Mouse (Mus musculus) T-helper 1 cell (primary cell): ENCODE data around the gene Limd1.

Experiments
- in situ Hi-C: fragments of 300-600 bp; cut with MboI, MseI; formaldehyde crosslinking; loops from one replicate; pipeline ENCODE4 v1.15.1; 2025; ENCODE audit warnings: high pct_unique_total_duplicates

Gene Limd1

DNA sequence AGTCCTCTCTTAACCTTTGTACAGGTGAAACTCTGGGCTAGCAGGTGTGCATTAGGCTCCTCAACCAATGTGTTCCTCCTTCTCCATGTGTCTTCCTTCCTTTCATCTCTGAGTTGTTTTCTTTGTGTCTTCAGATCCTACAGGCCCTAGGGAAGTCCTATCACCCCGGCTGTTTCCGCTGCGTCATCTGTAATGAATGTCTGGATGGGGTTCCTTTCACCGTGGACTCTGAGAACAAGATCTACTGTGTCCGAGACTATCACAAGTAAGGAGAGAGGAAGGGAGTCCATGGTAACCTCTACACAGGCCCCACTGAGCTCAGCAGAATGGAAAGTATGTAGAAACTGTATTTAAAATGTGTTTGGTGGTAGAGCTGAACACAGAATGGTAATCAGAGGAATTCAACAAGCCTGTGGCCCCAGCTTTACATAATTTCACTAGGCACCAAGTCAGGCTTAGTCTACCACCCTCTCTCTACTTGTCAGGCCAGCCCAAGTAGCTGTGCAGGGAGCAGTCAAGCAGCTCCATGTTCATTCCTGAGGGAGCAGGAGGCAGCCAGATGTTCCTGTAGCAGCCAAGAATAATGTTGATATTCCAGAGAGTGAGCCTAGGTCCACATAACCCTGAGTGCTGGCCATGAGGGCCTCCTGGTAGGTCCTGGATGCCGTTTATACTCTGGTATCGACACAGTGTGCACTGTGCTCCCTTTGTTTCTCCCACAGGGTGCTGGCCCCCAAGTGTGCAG is 38.3 kb downstream of the Limd1 start:
- in situ Hi-C loops = no loop called here

DNA sequence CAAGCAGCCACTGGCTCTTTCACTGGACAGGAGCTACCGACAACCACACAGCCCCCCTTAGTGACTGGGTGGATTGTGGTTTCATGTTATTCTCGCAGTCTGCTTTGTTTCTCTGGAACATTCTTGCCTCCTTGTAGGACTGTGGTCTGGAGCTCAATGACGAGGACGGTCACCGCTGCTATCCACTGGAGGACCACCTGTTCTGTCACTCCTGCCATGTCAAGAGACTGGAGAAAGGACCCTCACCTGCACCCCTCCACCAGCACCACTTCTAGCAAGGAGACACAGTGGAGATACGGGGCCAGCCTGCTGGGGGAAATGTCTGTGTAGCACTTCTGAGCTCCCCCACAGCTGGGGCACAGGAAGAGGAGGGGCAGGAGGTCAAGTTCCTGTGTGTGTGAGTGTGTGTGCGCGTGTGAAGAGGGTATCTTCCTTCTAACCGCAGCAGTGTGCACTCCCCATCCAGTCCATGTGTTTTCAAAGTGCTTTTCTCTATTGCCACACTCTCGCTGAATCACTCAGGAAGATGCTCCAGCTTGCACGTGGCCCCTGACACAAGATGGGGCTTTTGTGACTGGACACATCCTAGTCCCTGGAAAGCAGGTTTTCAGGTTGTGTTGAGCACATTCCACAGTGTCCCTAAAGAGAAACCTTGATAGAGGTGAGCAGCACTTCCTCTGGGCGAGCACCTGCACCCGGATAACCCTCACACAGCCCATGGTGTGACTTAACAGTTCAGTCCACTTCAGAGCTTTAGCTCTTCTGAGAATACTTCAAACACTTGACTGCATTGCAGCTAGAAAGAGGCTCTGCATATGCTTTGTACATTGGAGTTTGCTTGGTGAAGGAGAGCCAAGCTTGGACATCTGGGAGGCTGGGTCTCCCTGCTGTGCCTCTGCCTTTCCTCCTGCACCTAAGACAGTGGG is 40.7 kb downstream of the Limd1 start:
- in situ Hi-C loops = no loop called here

DNA sequence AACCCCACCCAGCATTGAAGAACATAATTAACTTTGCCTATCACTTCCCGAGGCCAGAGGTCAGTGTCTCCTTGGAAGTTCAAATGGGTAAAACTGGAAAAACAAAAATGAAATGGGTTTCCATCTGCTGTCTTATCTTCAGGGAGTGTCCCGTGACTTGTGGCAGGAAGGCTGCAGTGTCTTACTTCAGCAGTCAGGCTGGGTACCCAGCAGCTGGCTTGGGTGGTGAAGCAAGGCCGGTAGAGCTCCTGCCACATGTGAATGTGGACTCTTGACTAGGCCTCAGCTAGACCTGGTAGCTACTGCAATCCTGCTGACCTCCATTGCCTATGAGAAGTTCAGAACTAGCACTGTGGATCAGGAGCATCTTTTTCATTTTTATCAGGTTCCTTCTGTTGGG is 42.2 kb downstream of the Limd1 start:
- in situ Hi-C loops = loop anchor here (5.0 to 10.0 kb wide), 2 partner anchors 68 to 276 kb away; no protein-coding TSS in a partner anchor

DNA sequence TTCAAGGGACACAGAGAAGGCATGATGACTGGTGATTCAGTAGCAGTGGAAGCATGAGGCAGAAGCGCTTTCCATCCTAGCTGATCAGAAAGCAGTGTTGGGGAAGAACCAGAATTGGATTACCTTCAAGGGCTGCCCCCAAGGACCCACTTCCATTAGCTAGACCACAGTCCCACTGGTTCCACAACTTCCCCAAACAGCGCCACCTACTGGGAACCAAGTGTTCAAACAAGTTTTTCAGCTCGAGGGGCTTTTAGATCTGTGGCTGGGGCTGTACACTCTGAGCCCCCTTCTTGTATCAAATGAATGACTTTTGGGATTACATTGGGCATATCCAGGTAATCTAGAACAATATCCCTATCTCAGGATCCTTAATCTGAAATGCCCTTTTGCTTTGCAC is 45.2 kb downstream of the Limd1 start:
- in situ Hi-C loops = loop anchor here (5.0 to 10.0 kb wide), 2 partner anchors 71 to 279 kb away; no protein-coding TSS in a partner anchor

DNA sequence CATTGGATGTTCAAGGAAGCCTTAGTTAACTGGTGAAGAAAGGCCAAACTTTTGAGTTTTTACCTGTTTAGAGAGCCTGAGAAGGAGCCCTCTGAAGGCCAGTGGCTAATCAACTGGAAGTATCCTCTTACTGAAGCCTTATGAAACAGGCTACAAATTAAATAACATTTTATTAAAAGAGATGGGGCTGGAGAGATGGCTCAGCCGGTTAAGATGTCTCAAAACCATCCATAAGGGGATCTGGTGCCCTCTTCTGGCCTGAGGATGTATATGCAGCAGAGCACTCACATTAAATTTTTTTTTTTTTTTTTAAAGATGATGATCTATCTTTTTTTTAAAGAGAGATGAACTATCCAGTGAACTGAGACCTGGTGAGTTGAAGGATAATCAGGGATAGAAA is 46.6 kb downstream of the Limd1 start:
- in situ Hi-C loops = loop anchor here (10.0 kb wide), 1 partner anchor 280 kb away; no protein-coding TSS in a partner anchor

DNA sequence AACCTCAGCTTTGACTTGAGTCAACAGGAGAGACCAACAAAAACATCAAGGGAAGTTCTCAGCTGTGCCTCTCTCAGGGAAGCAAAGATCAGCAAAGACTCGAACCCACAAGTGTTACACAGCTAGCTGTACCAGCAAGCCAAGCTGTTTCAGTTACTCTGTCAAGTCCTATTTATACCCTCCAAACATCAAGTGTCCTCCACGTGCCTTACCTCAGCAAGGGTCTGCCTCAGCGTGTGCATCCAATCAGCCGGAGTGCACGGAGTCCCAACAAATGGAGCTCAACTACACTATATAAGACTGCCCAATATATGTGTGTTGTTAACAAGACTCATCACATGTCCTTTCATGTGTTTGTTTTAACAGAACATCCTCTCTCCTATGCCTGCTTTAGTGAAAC is 48.0 kb downstream of the Limd1 start:
- in situ Hi-C loops = loop anchor here (10.0 kb wide), 1 partner anchor 282 kb away; no protein-coding TSS in a partner anchor

DNA sequence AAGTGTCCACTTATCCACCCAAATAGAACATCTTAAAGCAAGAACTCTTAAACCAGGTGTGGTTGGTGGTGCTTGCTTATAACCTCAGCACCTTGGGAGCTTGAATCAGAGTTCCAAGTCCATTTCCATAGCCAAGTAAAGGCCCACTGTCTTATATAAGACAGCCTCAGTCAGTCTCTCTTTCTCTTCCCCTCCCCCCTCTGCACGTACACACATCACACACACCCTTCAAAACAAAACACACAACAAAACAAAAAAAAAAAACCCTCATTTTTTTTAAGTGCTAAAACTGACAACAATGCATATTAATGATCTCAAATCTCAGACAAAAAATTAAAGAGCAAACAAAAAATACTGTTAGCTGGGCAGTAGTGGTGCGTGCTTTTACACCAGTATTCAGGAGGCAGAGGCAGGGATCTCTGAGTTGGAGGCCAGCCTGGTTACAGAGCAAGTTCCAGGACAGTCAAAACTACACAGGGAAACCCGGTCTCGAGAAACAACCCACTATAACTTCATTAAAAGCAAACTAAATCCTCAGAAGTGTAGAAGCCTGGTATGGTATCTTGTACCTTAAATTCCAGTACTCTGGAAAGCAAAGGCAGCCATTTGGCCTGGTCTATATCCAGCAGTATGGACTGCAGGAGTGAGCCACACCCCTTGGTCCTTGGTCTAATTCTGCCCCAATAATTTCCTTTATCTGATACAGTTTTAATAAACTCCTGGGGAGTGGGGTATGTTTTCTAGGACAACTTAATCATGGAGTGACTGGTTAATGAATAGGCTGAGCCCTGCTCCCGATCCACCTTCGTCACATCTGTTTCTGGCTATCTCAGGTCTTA is 49.8 kb downstream of the Limd1 start:
- in situ Hi-C loops = loop anchor here (10.0 kb wide), 1 partner anchor 284 kb away; no protein-coding TSS in a partner anchor

DNA sequence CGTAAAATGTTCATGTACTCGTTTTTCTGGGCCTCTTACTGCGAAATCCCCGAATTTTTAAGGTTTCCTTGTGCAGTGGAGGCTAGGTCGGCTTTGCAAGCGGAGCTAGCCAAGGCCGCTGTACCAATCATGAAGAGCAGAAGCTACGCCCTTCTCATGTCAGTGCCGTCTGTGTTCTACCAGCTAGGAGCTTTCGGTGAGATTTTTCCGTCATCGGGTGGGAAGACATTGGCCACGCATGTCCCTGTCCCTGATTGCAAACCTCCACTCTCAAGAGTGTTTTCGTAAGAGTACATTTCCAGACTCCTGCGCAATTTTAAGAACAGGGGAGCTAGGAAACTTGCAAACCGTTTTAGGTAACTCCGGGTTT is 50.4 kb downstream of the Limd1 start:
- in situ Hi-C loops = loop anchor here (10.0 kb wide), 1 partner anchor 284 kb away; no protein-coding TSS in a partner anchor

DNA sequence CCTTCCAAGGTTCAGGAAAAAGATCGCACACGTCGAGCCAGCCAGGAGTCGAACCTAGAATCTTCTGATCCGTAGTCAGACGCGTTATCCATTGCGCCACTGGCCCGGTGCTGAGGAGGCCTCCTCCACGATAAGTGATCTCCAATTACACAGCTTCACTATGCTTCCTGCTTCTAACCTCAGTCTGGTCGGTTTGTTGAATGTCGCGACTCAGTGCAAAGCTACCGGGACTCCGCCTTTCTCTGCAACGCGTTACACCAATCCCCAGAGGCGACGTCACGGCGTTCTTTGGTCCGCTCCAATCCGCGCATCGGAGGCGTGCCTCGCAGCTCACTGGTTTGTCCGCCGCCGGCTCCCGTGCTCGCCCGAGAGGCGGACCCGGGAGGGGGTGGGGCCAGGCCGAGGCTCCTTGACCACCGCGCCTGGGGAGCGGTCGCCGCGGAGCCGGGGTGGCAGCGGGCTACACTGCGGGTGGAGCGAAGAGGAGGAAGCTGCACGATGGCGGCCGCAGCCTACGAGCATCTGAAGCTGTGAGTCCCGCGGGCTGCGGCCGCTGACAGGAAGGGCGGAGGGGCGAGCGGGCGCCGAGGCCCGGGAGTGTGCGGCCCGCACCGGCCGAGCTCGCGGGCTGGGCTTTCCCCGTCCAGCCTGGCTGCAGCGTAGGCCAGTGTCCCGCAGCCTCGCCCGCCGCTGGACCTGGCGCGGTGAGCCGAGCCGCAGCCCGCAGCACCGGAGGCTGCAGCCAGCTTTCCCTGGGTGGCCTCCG is 51.1 kb downstream of the Limd1 start, which contains the start of gene Sacm1l:
Sacm1l (plus strand) TSS at position 368 of the 766 bp plus-strand sequence.
- in situ Hi-C loops = loop anchor here (10.0 kb wide), 2 partner anchors 285 to 545 kb away; no protein-coding TSS in a partner anchor

DNA sequence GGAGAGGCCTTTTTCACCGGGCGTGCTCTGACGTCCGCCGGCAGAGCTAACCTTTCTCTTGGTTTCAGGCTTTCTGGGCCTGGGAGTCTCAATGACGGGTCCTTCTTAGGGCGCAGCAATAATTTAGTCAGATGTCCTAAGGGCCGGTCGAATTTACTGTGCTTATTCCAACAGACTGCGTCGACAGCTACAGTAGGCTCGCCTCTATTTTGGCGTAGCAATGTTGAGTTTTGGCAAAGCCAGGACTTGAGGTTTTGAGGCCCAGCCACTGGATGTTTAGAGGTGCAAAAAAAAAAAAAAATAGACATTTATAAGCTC is 51.6 kb downstream of the Limd1 start:
- in situ Hi-C loops = loop anchor here (10.0 kb wide), 1 partner anchor 545 kb away; no protein-coding TSS in a partner anchor

DNA sequence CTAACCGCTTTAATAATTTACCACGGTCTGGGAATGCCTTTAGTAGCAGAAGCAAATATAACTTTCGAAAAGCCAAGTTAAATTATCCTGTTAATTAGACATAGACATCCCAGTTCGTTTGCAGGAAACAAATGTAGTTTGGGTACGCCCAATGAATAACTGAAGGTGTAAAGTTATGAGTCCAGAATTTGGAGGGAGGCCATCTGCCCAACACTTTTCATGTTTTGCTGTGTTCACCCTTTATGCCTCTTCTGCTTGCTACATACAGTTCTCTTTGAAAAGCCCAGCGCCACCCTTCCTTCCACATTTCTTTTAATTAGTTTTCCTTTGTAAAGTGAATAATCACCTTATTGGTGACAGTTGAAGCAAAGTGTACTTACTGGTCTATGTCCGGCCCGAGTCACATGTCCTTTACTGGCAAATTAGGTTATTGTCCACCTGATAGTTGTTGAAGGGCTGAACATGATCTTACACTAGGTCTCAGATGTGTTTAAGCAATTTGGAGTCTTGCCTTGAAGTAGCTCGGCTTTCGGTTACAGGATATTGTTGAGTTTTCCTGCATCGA is 52.1 kb downstream of the Limd1 start:
- in situ Hi-C loops = loop anchor here (10.0 kb wide), 1 partner anchor 544 kb away; no protein-coding TSS in a partner anchor

DNA sequence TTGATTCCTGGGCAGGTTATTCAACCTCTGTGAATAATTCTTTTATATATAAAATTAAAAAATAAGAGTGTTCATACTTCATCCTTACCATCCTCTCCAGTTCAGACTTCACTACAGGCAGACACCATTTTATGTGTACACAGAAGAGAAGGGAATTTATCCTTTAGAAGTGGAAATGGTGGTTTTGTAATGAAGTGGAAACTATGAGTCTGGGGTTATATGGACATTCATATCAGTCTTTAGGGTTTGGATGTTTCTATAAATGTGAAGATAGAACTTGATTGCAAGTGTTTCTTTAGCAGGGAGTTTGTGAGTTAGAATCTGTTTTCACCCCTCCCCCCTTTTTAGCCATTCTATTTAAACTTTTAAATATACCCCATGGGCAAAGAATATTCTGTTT is 52.7 kb downstream of the Limd1 start:
- in situ Hi-C loops = loop anchor here (10.0 kb wide), 1 partner anchor 544 kb away; no protein-coding TSS in a partner anchor

DNA sequence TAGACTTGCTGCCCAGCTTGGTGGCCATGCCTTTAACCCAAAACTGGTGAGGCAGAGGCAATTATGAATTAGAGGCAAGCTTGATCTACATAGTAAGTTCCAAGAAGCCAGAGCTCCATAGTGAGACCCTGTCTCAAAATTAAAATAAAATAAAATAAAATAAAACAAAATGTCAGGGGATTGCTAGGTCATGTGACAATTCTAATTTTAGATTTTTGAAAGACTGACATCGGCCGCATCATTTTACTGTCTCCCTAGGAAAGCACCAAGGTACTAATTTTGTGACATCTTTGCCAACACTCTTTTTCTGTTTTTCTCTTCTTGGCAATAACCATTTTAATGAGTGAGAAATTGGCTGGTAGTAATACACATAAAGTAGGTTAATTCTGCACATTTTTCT is 58.1 kb downstream of the Limd1 start:
- in situ Hi-C loops = loop anchor here (10.0 kb wide), 1 partner anchor 538 kb away; no protein-coding TSS in a partner anchor

DNA sequence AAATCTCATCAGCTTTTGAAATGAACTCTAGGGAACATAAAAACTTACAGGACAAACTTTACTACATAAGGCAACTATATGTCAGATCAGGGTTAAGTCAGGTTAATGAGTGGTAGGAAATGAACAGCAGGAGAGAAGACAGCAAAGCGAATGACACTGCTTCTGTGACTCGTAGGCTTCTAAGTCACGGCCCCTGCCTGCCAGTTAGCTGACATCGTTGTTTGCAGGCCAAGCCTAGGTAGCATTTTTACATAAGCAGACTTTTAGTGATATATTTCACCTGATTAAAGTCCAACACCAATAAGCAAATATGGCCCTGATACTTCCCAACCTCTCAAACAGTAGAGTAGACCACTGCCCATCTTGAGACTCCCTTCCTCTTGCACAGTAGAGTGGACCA is 59.7 kb downstream of the Limd1 start:
- in situ Hi-C loops = loop anchor here (10.0 kb wide), 1 partner anchor 537 kb away; no protein-coding TSS in a partner anchor

DNA sequence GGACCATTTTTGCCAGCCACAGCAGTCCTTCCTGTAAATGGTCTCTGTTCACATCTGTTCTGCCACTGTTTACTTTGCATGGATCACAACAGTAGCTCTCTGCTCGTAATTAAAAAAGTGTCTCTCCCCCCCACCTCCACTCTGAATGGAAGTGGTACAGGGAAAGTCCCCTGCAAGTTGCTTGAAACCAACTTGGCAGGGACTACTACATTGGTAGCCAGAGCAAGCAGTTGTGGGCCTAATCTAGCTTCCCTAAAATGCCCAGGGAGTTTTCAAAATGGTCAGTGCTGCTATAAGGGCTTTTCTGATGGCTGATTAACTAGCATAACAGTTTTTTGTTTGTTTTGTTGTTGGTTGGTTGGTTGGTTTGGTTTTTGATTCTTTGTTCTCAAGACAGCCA is 60.6 kb downstream of the Limd1 start:
- in situ Hi-C loops = loop anchor here (10.0 kb wide), 1 partner anchor 536 kb away; no protein-coding TSS in a partner anchor

DNA sequence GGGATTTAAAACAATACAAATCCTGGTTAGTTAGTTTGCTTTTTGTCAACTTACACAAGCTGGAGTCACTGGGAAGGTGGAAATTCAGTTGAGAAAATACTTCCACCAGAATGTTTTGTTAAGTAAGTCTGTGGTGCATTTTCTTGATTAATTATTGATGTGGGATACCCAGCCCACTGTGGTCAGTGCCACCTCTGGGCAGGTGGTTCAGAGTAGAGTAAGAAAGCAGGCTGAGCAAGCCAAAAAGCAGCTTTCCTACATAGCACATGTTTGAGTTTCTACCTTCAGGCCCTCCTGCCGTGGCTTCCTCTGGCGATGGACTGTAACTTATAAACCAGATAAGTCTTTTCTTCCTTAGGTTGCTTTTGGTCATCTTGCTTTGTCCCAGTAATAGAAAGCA is 61.3 kb downstream of the Limd1 start:
- in situ Hi-C loops = loop anchor here (10.0 kb wide), 1 partner anchor 535 kb away; no protein-coding TSS in a partner anchor

DNA sequence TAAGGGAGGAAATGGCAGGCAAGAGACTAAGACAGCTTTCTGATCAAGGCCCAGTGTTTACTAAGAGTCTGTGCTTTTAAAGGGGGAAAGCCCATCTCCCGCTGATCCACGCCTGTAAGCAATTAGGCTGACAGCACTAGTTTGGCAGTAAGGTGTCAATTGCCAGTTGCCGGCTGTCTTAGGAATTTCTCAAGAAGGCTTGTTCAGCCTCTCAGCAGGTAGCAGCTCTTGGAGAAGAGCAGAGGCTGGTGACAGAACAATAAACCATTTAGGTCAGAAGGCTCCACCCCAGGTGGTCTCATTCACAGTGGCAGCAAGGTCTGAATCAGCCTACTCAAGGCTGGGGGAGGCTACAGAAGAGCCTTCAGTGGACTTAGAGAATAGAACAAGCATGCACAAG is 76.1 kb downstream of the Limd1 start:
- in situ Hi-C loops = no loop called here
